Mouse (Mus musculus) CD4-positive helper T cell, adult 2 months (primary cell): ENCODE data around the gene Stac.

ENCODE experiments used
- DNase-seq: peaks from one replicate; pipeline ENCODE4 v3.0.0-alpha.2; 2012; ENCODE audit warnings: low read depth, missing footprints, low spot score

Stac gene

DNA sequence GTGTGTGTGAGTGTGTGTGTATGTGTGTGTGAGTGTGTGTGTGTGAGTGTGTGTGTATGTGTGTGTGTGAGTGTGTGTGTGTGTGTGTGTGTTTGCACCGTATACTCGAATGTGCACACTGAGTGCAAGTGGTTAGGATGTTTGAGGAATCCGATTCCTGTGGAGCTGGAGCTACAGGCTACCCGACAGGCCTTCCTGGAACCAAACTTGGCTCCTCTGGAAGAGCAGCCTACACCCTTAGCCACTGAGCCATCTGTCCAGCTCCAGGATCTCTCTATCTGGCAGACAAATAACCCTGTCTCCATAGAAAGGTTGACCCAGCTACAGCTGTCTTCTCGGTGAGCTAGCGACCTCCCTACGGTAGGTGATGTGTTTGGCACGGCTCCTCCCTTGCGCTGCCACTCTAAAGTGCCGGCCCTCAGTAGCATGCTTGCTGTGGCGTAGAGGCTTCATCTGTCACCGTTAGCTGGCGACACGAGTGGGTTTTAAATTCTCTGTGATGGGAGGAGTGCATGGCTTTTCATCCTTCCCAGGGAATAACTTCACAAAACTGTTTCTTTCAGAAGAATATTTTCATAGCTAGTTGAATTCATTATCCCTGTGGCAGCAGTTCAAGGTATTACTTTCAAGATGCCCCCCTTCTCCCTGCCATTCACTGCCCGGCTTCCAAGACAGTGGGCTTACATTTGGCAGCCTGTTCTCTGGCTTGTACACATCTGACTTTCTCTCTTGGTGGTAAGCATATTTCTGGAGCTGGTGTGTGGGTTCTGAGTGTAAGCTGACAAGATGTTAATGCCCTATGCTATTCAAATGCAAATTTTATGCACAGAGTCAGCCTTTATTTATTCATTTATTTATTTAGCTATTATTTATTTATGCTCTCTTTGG is 175.3 kb downstream of the Stac start:
- no peak for DNase-seq
